Mouse (Mus musculus): ENCODE measurements around the gene Angel1. TPM values are rescaled to one million over a fixed set of nuclear protein-coding genes. Genes with fewer than 3 reads are reported as not detected.

The Angel1 gene
- polyA plus RNA-seq, 1 experiment from 2014 or later, result 10.2 TPM

DNA sequence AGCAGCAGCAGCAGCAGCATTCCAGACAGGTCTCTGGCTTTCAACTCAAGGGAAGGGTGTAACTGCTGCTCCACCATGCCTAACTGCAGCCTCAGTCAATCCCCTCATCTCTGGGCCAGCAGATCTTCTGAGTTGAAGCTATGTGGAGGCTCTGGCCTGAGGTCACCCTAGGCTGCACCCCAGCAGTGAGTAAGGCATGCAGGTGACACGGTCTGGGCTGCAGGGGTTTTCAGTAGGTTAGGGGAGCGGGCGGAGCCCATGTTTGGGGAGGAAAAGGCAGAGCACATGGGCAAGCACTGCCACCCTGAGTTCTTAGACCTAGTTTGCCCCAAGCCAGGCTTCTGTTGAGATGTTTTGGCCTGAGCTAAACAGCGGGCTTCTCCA is 25.3 kb downstream of the Angel1 start:
- H3K27me3 ChIP-seq, result no peaks in the 10 kb centered on the region
- no peak overlapping the region for H3K4me3 ChIP-seq (replicated peaks)
- H3K9me3 ChIP-seq (replicated peaks), result no peaks in the 10 kb centered on the region
- H3K36me3 ChIP-seq, result 0 out of 2 replicates have a peak, but pooled peaks cover 5% of the 10 kb centered on the region
- no peak overlapping the region for H3K4me2 ChIP-seq
- 78% methylated on average over 4 of the region's 4 CpGs for WGBS
- H3K27ac ChIP-seq, result no peak overlapping the region
- peaks cover 7% of the 10 kb centered on the region for H3K4me1 ChIP-seq
- no peak overlapping the region for H3K9ac ChIP-seq
- no peak for ATAC-seq (replicated peaks; ENCODE audit: low FRiP score)

GRCm38 (mm10) chr12:86699965-86700926 is 26.0 kb downstream of the Angel1 start:
- Histone ChIP-seq H3K27me3 (no peaks in the 10 kb centered on the region), H3K9me3 (replicated peaks) (no peaks in the 10 kb centered on the region), H3K4me1 (peaks cover 7% of the 10 kb centered on the region), H3K4me2 (no peak overlapping the region), H3K9ac (no peak overlapping the region), H3K36me3 (0 out of 2 replicates have a peak, but pooled peaks cover 5% of the 10 kb centered on the region), H3K27ac (no peak overlapping the region), H3K4me3 (replicated peaks) (no peak overlapping the region)
- WGBS, result 34% methylated on average over 19 of the region's 19 CpGs
- ATAC-seq (replicated peaks; ENCODE audit: low FRiP score), result no peak

DNA sequence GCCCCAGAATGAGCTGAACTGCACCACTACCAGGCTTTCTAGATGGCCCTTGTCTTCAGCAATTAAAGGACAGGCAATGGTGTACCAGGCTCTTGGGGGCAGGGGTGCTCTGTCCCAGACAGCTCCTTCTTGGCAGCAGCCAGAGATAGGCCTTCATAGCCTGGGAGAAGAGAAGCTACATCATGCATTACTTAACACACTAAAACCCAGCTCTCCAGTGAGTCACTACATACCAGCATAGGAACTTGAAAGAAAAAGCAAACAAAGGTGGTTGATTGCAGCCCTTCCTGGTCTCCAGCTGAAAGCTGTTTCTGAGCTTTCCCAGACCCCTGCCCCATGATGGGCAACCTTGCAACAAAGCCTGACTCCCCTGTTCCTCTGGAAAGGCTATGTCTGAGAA is 27.7 kb downstream of the Angel1 start:
- peaks cover 10% of the 10 kb centered on the region for H3K4me1 ChIP-seq
- ATAC-seq (replicated peaks; ENCODE audit: low FRiP score), result no peak
- no peaks in the 10 kb centered on the region for H3K9me3 ChIP-seq (replicated peaks)
- H3K9ac ChIP-seq, result no peak overlapping the region
- no peaks in the 10 kb centered on the region for H3K27me3 ChIP-seq
- 0 out of 2 replicates have a peak, but pooled peaks cover under 1% of the 10 kb centered on the region for H3K36me3 ChIP-seq
- H3K4me3 ChIP-seq (replicated peaks), result no peak overlapping the region
- no peak overlapping the region for H3K4me2 ChIP-seq
- no peak overlapping the region for H3K27ac ChIP-seq

DNA sequence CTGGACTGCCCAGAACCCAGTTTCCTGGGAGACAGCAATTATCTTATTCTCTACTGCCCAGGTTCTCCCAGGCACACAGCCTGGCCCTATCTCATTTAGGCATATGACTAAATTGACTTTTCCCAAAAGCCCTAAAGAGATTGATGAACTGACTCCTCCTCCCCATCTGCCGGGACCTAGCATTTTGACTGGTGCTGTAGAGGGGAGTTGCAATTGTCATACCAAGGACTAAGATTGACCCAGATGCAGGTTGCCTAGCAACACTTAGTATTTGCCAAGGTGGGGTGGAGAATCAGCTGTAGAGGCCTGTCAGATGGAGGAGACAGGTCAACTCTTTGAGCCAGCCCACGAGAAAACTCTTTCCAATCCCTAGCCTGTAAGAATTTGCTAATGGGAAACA is 28.3 kb downstream of the Angel1 start:
- Histone ChIP-seq H3K36me3 (no peaks in the 10 kb centered on the region), H3K27me3 (no peaks in the 10 kb centered on the region)

DNA sequence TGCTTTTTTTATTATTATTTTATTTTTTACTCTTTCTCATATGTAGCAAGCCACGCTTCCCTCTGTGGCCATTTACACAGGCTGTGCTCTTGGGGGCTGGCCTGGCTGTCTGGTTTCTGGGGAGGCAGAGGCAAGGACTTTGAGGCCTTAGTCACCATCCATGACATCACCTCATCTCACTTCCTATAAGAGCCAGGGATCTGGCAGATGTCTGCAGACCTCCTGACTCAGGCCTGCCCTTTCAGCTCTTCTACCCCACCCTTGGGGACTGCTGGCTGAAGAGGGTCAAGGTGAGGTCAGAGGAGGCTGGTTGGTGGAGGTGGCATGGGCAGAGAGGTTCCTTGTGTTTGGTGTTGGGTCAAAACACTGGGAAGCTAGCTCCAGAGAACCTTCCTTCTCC is 31.8 kb downstream of the Angel1 start:
- Histone ChIP-seq H3K27me3 (no peaks in the 10 kb centered on the region), H3K9me3 (replicated peaks) (no peaks in the 10 kb centered on the region), H3K36me3 (no peaks in the 10 kb centered on the region), H3K4me2 (no peak overlapping the region), H3K4me3 (replicated peaks) (no peak overlapping the region), H3K4me1 (peaks cover 31% of the 10 kb centered on the region), H3K27ac (no peak overlapping the region), H3K9ac (no peak overlapping the region)
- no peak for ATAC-seq (replicated peaks; ENCODE audit: low FRiP score)
- 89% methylated on average over 1 of the region's 1 CpGs for WGBS

More for the DNA sequence above, 28.3 kb downstream of the Angel1 start:
- peaks cover 14% of the 10 kb centered on the region for H3K4me1 ChIP-seq
- no peak overlapping the region for H3K27ac ChIP-seq
- no peak overlapping the region for H3K9ac ChIP-seq
- H3K4me2 ChIP-seq, result no peak overlapping the region
- no peak overlapping the region for H3K4me3 ChIP-seq (replicated peaks)
- 80% methylated on average over 2 of the region's 2 CpGs for WGBS
- no peak for ATAC-seq (replicated peaks; ENCODE audit: low FRiP score)
- H3K9me3 ChIP-seq (replicated peaks), result no peaks in the 10 kb centered on the region

- Histone ChIP-seq H3K4me1 (peaks cover 31% of the 10 kb centered on the region), H3K27ac (peak overlapping the region; percentile 63; the same call in 1 of the 2 replicates), H3K9ac (no peak overlapping the region), H3K27me3 (no peaks in the 10 kb centered on the region), H3K9me3 (replicated peaks) (no peaks in the 10 kb centered on the region), H3K4me2 (no peak overlapping the region), H3K36me3 (peaks cover 3% of the 10 kb centered on the region; the same call in 1 of the 2 replicates), H3K4me3 (replicated peaks) (no peak overlapping the region)
- no peak for ATAC-seq (replicated peaks; ENCODE audit: low FRiP score)
Observed at GRCm38 (mm10) chr12:86693389-86693788, 32.9 kb downstream of the Angel1 start.

DNA sequence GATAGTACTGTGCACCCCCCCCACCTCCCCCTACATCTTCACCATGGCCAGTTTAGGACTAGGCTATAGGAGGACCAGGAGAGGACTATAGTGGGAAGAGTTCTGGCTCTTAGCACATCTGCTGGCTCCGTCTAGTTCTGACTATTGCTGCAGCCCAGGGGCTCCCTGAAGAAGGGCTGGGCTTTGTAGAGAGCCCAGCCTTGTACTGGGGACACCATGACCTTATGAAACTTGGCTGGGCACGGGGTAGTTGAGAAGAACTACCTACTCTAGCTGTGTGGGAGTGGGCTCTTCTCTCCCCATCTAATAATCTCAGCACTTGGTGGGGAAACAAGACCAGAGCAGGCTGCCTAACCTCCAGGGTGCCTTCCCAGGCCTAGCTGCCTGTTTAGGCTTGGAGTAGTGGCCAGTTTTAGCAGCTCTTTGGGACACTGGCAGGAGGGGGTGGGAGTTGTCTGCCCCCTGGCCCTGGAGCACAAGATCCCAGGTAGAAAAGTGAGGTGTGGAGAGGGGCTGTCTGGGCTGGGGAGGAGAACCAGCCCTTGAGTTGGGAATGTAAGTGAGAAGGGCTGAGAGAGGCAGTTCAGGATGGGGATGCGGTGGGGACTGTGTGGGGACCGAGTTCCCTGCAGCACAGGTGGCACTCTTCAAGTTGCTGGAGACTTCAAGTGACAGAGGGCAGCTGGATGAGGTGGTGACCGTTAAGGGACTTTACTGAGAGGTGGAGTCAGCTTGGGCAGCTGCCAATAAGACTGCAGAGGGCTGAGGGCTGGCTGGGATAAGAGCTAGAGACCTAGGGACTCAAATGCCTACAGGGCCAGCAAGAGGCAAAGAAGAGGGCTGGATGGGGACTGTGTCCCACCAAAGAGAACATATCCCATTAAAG is 33.5 kb downstream of the Angel1 start:
- 32% methylated on average over 5 of the region's 5 CpGs for WGBS
- ATAC-seq (replicated peaks; ENCODE audit: low FRiP score), result peak; percentile 74

GRCm38 (mm10) chr12:86690700-86691485 is 35.4 kb downstream of the Angel1 start:
- no peaks in the 10 kb centered on the region for H3K9me3 ChIP-seq (replicated peaks)
- peak overlapping the region; percentile 41; the same call in 1 of the 2 replicates for H3K27ac ChIP-seq
- peaks cover 6% of the 10 kb centered on the region; the same call in 1 of the 2 replicates for H3K36me3 ChIP-seq
- WGBS, result 67% methylated on average over 12 of the region's 12 CpGs
- no peak for ATAC-seq (replicated peaks; ENCODE audit: low FRiP score)
- no peak overlapping the region for H3K4me3 ChIP-seq (replicated peaks)
- H3K4me1 ChIP-seq, result peaks cover 46% of the 10 kb centered on the region
- H3K9ac ChIP-seq, result no peak overlapping the region
- H3K27me3 ChIP-seq, result no peaks in the 10 kb centered on the region
- no peak overlapping the region for H3K4me2 ChIP-seq

More for the DNA sequence above, 33.5 kb downstream of the Angel1 start:
- Histone ChIP-seq H3K27ac (peak overlapping the region; percentile 63), H3K9ac (no peak overlapping the region), H3K9me3 (replicated peaks) (no peaks in the 10 kb centered on the region), H3K4me2 (no peak overlapping the region), H3K4me3 (replicated peaks) (no peak overlapping the region), H3K4me1 (peaks cover 34% of the 10 kb centered on the region), H3K27me3 (no peaks in the 10 kb centered on the region), H3K36me3 (peaks cover 6% of the 10 kb centered on the region; the same call in 1 of the 2 replicates)

DNA sequence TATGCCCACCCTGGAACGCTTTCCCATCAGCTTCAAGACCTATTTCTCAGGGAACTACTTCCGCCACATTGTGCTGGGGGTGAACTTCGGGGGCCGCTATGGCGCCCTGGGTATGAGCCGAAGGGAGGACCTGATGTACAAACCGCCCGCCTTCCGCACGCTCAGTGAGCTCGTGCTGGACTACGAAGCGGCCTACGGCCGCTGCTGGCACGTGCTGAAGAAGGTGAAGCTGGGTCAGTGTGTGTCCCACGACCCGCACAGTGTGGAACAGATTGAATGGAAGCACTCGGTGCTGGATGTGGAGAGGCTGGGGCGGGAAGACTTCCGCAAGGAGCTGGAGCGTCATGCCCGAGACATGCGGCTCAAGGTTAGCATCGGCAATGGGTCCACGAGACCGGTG is 37.3 kb downstream of the Angel1 start:
- no peaks in the 10 kb centered on the region for H3K27me3 ChIP-seq
- no peak for ATAC-seq (replicated peaks; ENCODE audit: low FRiP score)
- H3K27ac ChIP-seq, result no peak overlapping the region
- peaks cover 46% of the 10 kb centered on the region for H3K4me1 ChIP-seq
- H3K9ac ChIP-seq, result no peak overlapping the region
- H3K9me3 ChIP-seq (replicated peaks), result no peaks in the 10 kb centered on the region
- H3K4me2 ChIP-seq, result no peak overlapping the region
- H3K4me3 ChIP-seq (replicated peaks), result no peak overlapping the region
- peaks cover 6% of the 10 kb centered on the region; the same call in 1 of the 2 replicates for H3K36me3 ChIP-seq
- 97% methylated on average over 27 of the region's 27 CpGs for WGBS

DNA sequence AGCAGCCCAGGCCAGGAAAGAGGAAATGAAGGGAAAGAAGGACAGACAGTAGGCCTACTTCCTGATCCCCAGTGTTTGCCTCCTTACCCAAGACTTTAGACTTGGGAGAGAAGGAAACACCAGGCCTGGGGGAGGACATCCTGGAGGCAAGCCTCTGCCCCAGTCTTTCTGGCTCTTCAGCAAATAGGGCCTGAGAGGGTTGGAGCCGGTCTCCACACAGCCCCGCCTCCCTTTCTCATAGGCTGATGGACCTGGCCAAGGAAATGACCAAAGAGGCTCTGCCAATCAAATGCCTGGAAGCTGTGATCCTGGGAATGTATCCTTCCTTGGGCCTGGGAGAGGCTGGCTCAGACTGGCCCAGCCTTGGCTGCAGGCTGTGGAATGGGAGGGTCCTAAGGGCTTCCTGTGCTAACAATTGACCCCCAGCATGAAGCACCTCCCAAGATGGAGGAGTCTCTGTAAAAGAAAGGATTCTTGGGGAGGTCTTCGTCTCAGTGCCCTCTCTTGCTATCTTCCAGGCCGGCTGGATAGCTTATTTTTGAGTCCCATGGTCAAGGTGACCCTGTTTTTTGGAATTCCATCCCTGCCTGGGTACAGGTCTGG is 38.2 kb downstream of the Angel1 start:
- Histone ChIP-seq H3K4me3 (replicated peaks) (no peak overlapping the region), H3K9me3 (replicated peaks) (no peaks in the 10 kb centered on the region), H3K36me3 (peaks cover 6% of the 10 kb centered on the region; the same call in 1 of the 2 replicates), H3K4me2 (no peak overlapping the region), H3K4me1 (peaks cover 40% of the 10 kb centered on the region), H3K27ac (peak overlapping the region; percentile 74), H3K9ac (no peak overlapping the region), H3K27me3 (no peaks in the 10 kb centered on the region)
- ATAC-seq (replicated peaks; ENCODE audit: low FRiP score), result peak; percentile 53; the same call in 1 of the 2 replicates
- 78% methylated on average over 4 of the region's 4 CpGs for WGBS

GRCm38 (mm10) chr12:86687445-86687955 is 38.8 kb downstream of the Angel1 start:
- no peaks in the 10 kb centered on the region for H3K27me3 ChIP-seq
- peaks cover 35% of the 10 kb centered on the region for H3K4me1 ChIP-seq
- peaks cover 6% of the 10 kb centered on the region; the same call in 1 of the 2 replicates for H3K36me3 ChIP-seq
- H3K27ac ChIP-seq, result peak overlapping the region; percentile 74
- peak; percentile 9; the same call in 1 of the 2 replicates for ATAC-seq (replicated peaks; ENCODE audit: low FRiP score)
- H3K9me3 ChIP-seq (replicated peaks), result no peaks in the 10 kb centered on the region
- no peak overlapping the region for H3K4me3 ChIP-seq (replicated peaks)
- H3K4me2 ChIP-seq, result no peak overlapping the region
- H3K9ac ChIP-seq, result no peak overlapping the region
- 68% methylated on average over 4 of the region's 4 CpGs for WGBS

All from kidney, embryonic 15.5 days (tissue).